Mouse (Mus musculus) megakaryocyte, embryonic 14.5 days (primary cell): ENCODE results near the gene Acad9.

Experiments
- FLI1 ChIP-seq: IDR thresholded peaks from 2 replicates; pipeline ENCODE4 v1.6.1; 2012; ENCODE audit warnings: low read length, inconsistent platforms, mixed read lengths
- GATA1 ChIP-seq: IDR thresholded peaks from 3 replicates; pipeline ENCODE4 v1.6.1; 2012; ENCODE audit warnings: mixed read lengths, low read length, inconsistent platforms, borderline replicate concordance

DNA sequence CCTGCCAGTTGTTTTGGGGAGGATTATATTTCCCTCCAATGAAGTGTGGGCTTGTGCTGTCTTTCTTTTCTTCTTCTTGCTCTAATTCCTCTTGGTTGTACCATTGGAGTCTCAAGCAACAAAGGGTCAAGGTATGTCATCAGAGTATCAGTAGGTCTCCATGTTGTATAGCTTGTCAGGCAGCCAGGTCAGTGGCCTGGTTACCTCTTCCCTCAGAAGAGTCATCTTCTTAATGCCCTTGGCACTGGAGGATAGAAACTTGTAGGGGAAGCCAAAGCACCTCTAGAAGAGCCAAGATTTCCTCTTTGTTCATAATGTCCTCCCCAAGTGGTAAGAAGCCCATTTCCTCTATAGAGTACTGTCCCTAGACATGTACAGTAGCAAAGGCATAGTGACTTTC, 73.2 kb downstream of the Acad9 start:
- TF ChIP-seq GATA1 (no peak), FLI1 (no peak)
